Mouse (Mus musculus) lung, postnatal 14 days (tissue): ENCODE results near the gene Pex19.
A peak's percentile ranks its signal among the peaks of the same experiment; 100 is the strongest.

Source experiments
- DNase-seq: peaks from one replicate; pipeline ENCODE4 v3.0.0; 2021

Gene Pex19

DNA sequence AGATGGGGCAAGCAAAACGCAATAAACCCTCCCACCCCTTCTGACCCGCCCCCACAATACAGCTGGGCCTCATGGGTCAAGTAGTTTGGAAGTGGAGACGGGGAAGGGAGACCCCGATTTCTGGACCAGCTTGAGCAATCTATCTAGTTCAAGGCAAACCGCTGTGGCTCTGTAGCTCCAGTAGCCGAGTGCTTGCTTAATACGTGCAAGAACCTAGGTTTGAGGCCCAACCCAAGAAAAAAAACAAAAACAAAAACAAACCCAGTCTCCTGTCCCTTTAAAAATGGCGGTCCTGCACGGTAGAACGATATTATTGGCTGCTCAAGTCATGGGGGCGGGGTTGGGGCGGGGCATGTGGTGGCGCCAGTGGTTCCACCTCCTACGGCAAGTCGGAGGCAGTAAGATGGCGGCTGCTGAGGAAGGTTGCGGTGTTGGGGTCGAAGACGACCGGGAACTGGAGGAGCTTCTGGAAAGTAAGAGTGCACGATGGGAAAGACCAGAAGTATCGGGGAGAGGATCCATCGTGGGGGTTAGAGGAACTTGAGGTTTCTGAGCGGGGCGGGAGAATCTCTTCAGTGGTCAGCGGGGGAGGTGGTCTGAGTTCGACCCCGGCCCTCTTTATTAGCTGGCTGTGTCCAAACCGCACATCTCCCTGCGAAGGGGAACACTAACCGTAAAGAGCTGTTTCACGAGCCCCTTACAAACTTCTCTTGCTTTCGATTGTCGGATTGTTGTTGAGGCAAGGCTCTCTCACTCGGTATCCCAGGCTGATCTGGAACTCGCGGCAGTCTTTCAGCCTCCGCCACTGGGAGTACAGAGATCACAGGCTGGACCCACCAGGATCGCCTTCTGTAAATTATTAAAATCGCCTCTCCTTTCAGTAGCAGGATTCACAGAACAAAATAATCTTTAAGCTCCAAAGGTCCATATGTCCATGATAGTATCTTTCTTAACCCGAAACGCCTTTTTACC is at the start of gene Pex19:
TSS of gene Pex19 (plus strand) at position 380 of the 972 bp plus-strand sequence.
- peak; percentile 76 for DNase-seq

DNA sequence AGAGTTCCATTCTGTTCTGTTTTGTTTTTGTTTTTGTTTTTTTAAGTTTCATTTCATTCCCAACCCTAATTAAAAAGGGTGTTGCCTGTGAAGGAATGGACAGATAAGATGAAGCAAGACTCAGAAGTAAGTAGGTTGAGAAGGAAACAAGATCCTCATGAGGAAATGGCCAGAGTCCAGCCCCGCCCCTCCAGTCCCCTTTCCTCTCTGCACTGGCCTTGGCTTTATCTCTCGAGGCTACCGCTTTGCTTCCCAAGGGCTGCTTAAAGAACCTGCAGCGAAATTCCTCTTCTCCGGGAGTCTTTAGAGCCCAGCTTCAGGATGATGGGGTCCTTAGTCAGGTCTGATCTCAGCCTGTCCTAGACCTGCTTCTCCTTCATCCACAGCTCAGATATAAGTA is 48.6 kb upstream of the Pex19 start:
- no peak for DNase-seq

DNA sequence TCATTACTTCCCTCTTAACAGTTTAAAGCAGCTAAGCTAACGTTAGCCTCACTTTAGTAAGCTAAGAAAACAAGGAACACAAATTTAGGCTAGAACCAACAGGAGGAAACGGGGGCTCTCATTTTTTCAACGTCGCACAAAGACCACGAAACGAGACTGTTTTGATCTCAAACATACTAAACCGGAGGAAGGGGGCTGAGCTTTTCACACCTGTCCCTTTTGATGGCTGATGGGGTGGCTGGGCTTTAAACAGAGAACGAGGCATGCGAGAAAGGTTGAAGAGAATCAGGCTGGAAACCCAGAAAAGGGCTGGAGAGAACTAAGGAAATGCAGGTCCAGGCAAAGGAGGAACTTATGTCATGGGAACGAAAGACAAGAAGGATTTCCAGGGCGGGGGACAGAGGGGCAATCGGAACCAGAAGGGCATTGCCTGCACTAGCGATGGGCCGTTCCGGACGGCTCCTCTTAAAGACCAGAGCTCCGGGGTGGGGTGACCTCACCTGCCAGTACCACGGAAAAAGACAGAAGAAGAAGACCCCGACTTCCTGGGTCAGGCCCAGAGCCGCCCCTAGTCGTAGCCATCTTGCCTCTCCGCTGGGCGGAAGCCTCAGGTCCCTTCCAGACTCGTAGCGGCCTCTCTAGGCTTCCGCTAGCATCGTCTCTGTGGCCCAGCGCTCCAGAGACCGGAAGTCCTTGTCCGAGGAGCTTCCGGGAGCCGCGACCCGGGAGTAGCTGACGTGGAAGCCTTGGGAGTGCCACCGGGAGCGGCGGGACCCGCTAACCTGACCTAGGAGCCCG is 44.3 kb upstream of the Pex19 start, which contains the start of the genes Copa and Ncstn:
TSS of gene Copa (plus strand) at position 429 of the 798 bp plus-strand sequence.
TSS of gene Ncstn (minus strand) at position 695 of the 798 bp plus-strand sequence.
- peak; percentile 93 for DNase-seq

DNA sequence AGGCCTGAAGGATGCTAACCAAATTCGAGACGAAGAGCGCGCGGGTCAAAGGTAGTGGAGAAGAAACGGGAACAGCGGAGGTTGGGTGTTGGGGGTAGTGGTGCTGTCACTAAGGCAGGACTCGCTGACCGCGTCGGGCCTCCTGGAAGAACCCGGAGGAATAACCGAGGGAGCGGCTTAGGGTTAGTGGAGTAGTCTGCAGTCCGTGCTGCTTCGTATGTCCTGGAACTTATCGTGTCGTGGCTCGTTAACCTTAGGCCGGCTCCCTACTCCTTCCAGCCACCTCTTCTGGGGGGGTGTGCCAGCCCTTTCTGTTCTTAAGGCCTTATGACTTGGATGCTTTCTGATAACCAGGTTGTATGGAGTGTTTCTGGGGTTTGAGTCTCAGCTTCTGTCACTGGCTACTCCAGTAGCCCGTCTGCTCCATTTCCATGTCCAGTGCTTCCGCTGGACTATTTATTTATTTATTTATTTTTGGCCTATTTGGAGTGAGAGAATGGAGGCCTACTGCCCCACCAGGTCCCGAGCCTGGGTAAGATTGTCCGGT is 43.6 kb upstream of the Pex19 start:
- no peak for DNase-seq

DNA sequence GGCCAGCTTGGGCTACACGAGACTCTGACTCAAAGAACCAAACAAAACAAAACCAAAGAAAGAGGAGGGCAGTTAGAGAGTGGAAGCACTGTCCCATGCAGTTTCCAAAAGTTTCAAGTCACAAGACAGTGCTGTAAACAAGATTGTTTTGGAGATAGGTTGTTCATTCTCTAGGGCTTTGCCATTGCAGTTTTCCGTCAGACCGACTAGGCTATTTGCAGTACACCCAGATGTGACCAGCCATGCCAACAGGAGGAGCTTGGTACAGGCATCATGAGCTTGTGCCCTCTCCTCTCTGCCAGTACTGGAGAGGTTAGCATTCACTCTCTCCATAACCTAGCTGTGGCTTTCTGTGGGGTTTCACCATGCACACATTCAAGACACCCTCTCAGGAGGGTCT is 33.0 kb upstream of the Pex19 start:
- DNase-seq = no peak

DNA sequence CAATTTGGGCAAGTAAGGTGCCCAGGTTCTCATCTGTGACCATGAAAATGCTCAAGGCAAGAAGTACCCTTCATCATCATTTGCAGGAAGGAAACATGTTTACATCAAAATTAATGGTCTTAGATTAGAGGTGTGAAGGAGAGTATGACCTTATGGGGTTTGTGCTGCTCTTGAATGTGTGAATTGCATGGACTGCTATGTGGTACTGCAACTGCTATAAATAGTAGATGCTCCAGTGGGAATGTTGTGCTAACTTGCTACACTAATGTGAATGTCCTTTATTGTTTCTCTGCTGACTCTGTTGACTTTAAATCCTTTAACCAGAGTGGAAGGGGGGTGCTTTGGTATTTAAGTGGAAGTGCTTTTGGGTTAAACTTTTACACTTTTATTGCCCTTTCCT is 32.3 kb upstream of the Pex19 start:
- DNase-seq = no peak

DNA sequence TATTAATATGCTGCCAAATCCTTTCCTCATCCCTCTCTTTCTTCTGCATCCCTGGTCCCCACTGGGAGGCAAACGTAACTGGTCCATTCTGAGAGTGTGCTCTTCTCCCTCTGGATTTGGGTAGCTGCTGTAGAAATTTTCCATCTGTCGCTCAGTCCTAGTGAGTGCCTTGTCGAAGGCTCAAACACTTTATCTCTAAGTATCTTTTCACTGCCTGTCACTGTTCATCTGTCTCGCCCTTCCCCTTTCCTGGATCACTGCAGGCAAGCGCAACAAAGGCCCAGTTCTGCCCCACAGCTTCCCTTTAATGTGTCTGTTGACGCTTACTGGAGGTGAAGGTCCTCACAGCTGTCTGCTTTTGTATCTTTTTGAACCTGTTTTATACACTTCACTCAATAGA is 31.4 kb upstream of the Pex19 start:
- DNase-seq = peak; percentile 10

DNA sequence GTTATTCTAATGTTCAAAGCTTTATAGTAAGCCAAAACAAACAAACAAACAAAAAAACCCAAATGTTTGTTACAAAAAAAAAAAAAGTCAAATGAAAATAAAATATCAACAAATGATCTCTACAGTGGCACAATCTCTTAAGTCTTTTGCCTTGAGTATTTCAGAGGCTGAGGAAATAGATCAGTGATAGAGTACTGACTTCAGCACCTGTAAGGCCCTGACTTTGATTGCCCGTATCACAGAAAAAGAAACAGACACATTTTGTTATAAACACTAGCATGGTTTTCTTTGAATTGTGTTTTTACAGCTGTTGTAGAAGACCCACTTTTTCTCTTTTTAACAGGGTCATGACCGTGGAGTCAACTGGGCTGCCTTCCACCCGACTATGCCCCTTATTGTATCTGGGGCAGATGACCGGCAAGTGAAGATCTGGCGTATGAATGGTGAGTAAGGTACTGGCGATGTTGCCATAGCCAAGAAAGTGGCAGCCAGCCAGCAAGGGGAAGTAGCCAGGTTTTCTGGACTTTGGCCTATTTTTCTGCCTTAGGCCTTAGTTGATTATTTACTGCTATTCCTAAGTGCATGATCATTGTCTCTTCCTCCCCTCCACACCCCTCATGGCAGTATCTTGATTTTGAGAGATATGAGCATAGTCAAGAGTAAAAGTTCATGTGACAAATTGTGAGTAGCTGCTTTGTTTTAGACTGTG is 27.1 kb upstream of the Pex19 start:
- no peak for DNase-seq

DNA sequence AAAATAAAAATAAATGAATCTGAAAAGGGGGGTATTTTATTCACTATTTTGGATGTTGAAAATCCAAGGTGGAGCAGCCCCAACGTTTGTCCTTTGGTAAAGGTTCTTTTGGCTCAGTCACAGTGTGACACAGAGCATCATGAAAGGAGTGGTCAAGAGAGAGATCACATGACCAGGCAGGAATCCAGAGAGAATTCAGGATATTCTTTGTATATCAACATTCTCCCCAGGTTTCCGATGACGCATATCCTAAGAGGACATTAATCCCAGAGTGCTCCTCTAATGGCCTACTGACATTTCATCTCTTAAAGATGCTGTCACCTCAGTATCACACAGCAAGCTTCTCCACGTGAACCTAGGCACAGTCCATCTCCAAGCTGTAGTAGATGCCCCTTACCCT is 22.9 kb upstream of the Pex19 start:
- DNase-seq = no peak

DNA sequence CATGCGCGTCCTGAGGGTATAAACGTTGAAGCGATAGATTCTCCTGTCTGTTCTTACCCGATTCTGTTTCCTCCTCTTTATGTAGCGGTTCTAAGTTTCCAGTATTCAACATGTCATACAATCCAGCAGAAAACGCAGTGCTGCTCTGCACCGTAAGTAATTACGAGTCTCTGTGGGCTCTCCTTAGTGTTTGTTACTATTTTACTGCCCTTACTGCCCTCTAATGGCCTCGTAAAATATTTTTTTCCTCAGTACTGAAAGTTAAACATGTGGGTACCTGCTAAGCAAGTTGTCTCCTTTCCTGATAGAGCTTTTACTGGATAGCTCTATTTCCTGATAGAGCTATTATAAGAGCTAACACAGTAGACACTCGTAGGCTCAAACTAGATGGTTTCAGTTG is 21.5 kb upstream of the Pex19 start:
- no peak for DNase-seq

DNA sequence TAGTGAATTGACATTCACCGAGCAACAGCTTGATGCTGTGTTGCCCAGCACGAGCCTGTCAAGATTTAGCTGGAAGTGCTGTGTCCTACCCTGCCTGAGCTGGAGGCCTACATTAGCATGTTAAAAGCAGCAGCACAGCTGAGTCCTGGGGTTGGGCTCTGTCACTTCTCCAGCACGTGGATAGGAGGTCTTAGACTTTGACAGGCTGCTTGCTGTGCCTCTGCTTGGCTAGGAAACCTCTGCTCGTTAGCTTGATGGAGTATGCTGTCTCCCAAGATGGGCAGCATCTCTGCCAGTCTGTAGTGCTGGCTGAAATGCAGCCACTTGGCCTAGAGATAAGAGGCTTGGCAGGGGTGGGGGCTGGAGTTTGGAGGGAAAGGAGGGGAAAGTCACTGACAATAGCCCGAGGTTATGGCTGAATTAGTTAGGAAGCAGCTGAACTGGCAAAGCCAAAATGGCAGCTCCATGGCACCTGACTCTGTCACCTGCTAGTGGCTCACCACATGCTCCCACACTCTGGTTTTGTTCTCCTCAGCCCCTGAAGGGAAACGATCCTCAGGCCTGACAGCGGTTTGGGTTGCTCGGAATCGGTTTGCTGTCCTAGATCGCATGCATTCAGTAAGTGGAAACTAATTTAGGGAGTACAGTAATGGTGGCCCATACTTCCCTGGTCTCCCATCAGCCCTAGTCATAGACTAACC is 18.6 kb upstream of the Pex19 start:
- DNase-seq = no peak

DNA sequence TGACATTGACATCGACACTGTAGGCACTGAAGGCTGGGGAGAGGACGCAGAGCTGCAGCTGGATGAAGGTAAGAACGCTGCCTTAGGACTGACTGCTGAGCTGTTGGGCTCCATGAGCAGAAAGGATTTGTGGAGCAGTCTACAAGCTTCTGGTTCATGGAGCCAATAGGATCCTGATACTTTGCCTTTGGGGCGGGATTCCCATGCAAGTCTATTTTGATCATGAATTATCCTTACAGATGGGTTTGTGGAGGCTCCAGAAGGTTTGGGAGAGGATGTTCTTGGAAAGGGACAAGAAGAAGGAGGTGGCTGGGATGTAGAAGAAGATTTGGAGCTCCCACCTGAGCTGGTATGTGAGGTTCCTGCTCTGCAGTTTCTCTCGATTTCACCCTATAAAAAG is 9.6 kb upstream of the Pex19 start:
- no peak for DNase-seq

DNA sequence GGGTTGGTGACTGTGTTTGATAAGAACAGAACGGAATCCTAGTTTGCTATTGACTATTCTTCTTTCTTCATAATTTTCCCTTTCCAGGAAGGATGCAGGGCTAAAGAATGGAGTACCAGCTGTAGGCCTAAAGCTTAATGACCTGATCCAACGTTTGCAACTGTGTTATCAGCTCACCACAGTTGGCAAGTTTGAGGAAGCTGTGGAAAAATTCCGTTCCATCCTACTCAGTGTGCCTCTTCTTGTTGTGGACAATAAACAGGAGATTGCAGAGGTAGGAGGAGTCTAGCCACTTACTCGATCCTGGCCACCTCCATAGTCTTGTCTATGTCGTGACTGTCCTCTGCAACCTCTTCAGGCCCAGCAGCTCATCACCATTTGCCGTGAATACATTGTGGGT is 7.5 kb upstream of the Pex19 start:
- DNase-seq = no peak

DNA sequence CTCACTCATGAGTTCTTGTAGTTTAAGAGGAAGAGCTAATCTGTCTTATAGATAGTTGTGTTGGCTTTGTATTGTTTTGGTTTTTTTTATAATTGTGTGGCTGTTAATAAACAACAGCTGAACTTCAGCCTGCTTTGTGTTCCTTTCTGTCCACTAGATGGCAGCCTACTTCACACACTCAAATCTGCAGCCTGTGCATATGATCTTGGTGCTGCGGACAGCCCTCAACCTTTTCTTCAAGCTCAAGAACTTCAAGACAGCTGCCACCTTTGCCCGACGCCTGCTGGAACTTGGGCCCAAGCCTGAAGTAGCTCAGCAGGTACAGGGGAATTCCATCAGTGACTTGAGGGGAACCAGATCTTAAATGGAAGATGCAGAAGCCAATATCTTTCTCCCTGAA is 6.8 kb upstream of the Pex19 start:
- peak; percentile 40 for DNase-seq

DNA sequence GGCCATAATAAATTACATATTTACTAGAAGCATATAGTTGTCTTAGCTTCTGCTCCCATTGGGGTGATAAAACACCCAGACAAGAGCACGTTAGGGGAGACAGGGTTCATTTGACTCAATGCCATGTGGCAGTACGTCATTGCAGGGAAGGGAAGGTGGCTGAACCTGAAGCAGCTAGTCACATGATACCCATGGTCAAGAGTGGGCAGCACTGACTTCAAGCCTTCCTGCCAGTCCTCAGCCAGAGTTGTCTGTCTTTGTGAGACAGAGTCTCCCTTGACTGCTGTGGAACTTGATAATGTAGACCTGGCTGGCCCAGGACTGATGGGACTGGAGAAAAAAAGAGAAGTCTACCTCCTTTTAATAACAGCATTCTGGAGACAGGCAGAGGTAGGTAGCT is 3.9 kb upstream of the Pex19 start:
- DNase-seq = no peak

DNA sequence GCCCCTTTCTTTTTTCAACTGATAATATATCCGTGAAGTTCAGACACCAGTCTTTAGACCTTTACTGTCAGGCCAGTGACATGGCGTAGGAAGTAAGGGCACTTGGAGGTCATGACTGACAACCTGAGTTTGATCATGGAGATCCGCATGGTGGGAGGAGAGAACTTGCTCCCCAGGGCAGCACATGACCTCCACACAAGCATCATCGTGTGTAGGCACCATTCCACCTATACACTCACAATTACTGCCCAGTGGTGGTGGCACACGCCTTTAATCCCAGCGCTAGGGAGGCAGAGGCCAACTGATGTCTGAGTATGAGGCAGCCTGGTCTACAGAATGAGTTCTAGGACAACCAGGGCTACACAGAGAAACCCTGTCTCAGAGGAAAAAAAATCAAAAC is 2.0 kb upstream of the Pex19 start:
- DNase-seq = no peak

DNA sequence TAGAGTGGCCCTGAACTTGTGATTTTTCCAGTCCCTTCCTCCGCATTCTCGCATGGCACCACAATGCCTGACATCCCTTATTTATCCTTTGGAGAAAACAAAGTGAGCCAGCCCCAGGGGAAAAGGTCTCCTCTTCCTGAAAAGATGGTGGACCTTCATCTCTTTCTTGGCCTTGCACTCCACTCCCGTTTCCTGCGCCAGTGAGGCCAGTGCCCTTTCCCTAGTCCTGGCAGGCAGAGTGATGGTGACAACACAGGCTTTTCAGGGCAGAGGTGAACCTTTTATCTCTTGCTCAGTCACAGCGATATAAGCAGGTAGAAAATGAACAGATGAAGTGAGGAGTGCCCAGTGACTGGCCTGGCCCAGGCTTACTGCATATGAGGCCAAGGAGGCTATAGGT is 932 bp downstream of the Pex19 start:
- no peak for DNase-seq

DNA sequence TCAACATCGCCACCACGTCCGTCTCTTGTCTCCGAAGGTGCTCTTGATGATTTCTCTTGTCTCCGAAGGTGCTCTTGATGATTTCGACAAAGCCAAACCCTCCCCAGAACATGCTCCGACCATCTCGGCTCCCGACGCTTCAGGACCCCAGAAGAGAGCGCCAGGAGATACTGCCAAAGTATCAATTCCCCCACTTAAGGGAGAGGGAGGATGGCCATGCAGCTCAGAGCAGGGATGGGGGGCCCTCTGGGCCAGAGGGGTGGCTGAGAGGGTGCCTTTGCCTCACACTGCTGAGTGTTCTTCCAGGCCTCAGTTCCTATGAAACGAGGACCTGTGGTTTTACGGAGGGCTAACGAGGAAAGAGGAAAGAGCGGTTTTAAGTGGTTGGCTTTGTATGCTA is 2.0 kb downstream of the Pex19 start:
- no peak for DNase-seq

DNA sequence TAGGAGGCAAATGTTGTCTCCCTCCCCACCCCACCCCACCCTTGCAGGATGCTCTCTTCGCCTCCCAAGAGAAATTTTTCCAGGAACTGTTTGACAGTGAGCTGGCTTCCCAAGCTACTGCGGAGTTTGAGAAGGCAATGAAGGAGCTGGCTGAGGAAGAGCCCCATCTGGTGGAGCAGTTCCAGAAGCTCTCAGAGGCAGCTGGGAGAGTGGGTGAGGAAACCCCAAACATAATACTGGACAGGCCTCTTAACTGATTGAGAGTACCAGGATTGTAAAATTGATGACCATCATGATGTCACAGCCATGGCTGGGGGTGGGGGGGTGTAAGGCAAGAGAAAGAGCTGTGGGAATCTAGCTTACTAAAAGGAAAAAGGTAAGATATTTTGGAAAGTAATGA is 2.6 kb downstream of the Pex19 start:
- peak; percentile 15 for DNase-seq

DNA sequence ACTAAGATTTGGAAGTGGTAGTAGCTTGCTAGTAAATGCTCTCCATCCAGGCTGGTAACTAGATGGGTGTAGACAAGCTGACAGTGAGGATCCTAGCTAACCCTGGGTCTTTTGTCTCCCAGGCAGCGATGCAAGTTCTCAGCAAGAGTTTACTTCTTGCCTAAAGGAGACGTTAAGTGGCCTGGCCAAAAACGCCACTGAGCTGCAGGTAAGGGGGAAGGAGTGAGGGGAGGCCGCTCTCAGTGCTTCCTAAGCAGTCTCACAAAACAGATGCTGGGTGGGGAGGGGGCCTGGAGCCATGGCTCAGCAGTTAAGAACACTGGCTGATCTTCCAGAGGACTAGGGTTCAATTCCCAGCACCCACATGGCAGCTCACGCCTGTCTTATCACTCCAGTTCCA is 3.2 kb downstream of the Pex19 start:
- DNase-seq = no peak

DNA sequence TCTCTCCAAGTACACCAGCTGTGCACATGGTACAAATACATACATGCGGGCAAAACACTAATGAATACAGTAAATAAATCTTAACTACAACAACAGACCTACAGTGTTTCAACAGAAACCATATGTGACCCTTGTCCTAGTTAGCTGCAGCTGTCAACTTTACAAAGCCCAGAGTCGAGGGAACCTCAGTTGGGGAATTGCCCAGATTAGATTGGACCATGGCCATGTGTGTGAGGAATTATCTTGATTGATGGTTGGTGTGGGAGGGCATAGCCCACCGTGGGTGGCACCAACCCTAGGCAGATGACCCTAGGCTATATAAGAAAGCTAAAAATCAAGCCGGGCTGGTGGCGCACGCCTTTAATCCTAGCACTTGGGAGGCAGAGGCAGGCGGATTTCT is 5.8 kb downstream of the Pex19 start:
- no peak for DNase-seq

DNA sequence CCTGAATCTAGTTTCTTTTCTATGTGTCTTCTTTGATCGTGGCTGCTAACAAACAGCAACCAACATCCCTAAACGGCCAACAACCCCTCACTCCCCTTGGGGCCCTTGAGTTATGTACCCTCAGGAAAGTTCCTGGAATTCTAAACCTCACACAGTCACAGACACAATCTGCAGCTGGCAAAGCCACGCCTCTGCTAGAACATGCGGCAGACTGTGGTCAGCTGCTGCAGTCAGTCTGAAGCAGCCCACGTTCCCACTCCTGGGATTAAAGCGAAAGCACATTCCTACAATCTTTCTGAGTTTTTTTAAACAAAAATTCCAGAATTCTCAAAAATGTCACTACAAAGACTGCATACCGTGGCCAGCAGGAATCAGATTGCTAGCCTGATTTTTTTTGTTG is 7.0 kb downstream of the Pex19 start:
- no peak for DNase-seq
